Mouse (Mus musculus) testis, adult 2 months (tissue): ENCODE measurements around the gene Cntnap2.

Experiments used
- CTCF ChIP-seq: fragments of 200-500 bp; IDR thresholded peaks from 2 replicates; pipeline ENCODE4 v1.5.1; 2012; ENCODE audit warnings: low read depth, mild to moderate bottlenecking, inconsistent platforms, low read length, moderate library complexity; ENCODE audit not compliant: control insufficient read depth, insufficient read depth, insufficient replicate concordance
- POLR2A ChIP-seq: fragments of 200-500 bp; IDR thresholded peaks from 2 replicates; pipeline ENCODE4 v1.6.1; 2012; ENCODE audit warnings: low read depth, mild to moderate bottlenecking, inconsistent platforms, low read length, moderate library complexity; ENCODE audit not compliant: control insufficient read depth

- TF ChIP-seq CTCF (no peak), POLR2A (no peak)
These were observed 2232.8 kb downstream of the Cntnap2 start for GRCm38 (mm10) chr6:47291973-47292372.
